Mouse (Mus musculus) G1E (cell line): ENCODE data around the gene Rpl18. TPM values are rescaled to one million over a fixed set of nuclear protein-coding genes. Genes with fewer than 3 reads are reported as not detected.

Experiments used
- ATAC-seq: 2 replicates; pipeline ENCODE4 v1.8.0; 2016; ENCODE audit warnings: mild to moderate bottlenecking; ENCODE audit not compliant: insufficient number of reproducible peaks, poor library complexity, low FRiP score, severe bottlenecking; ENCODE audit errors: extremely low read depth
- DNase-seq: peaks from one replicate; pipeline ENCODE4 v3.0.0; 2012; ENCODE audit warnings: low spot score
- H3K27me3 ChIP-seq: 2 replicates; pipeline ENCODE4 v1.6.1; 2012; ENCODE audit warnings: mild to moderate bottlenecking, low read length, inconsistent platforms; ENCODE audit not compliant: insufficient read depth
- H3K36me3 ChIP-seq: replicated peaks from 2 replicates; pipeline ENCODE3; 2012; ENCODE audit warnings: mild to moderate bottlenecking, inconsistent platforms
- H3K4me1 ChIP-seq: 2 replicates; pipeline ENCODE4 v1.6.1; 2012; ENCODE audit warnings: low read depth, low read length, inconsistent platforms, mixed read lengths; ENCODE audit not compliant: insufficient read depth
- H3K4me3 ChIP-seq: 2 replicates; pipeline ENCODE4 v1.5.1; 2012; ENCODE audit warnings: low read depth, mild to moderate bottlenecking, inconsistent platforms, low read length, moderate library complexity, mixed read lengths
- H3K9me3 ChIP-seq: replicated peaks from 2 replicates; pipeline ENCODE4 v1.6.1; 2012; ENCODE audit warnings: inconsistent platforms
- CTCF ChIP-seq: IDR thresholded peaks from 2 replicates; pipeline ENCODE4 v1.5.1; 2012; ENCODE audit warnings: low read depth, low read length, inconsistent platforms, mixed read lengths
- GATA1 ChIP-seq: IDR thresholded peaks from 2 replicates; pipeline ENCODE4 v1.6.1; 2012; ENCODE audit warnings: borderline replicate concordance, low read length, inconsistent platforms, mixed read lengths
- GATA2 ChIP-seq: IDR thresholded peaks from 2 replicates; pipeline ENCODE4 v1.6.1; 2012; ENCODE audit warnings: low read depth, low read length, inconsistent platforms, borderline replicate concordance
- POLR2AphosphoS5 ChIP-seq: IDR thresholded peaks from 2 replicates; pipeline ENCODE4 v1.6.1; 2012; ENCODE audit warnings: low read depth, low read length, inconsistent platforms; ENCODE audit not compliant: insufficient replicate concordance
- TAL1 ChIP-seq: conservative IDR thresholded peaks from 2 replicates; pipeline ENCODE4 v1.6.1; 2012; ENCODE audit warnings: low read depth, low read length, inconsistent platforms, mixed read lengths
- polyA plus RNA-seq: library from polyadenylated mRNA; stranded (reverse); fragments of >175 nt; gene quantifications from 2 replicates; pipeline ENCODE4 v1.2.3, GENCODE M21; 2012
- total RNA-seq, 2 experiments: library from RNA; stranded (forward) in 1 of 2; stranded (reverse) in 1 of 2; fragments of 200-1000 nt in 1 of 2; fragments of >200 nt in 1 of 2; fragmentation: Nextera tagmentation in 1 of 2; gene quantifications; 2 replicates each; pipeline ENCODE4 v1.2.3; 2014 to 2017

The Rpl18 gene
- total RNA-seq (2014; fragmentation: Nextera tagmentation) (3,054 and 3,291 TPM in 2 replicates), total RNA-seq (2017) (1,837 and 1,972 TPM in 2 replicates), polyA plus RNA-seq (14,383 and 17,578 TPM in 2 replicates)

DNA sequence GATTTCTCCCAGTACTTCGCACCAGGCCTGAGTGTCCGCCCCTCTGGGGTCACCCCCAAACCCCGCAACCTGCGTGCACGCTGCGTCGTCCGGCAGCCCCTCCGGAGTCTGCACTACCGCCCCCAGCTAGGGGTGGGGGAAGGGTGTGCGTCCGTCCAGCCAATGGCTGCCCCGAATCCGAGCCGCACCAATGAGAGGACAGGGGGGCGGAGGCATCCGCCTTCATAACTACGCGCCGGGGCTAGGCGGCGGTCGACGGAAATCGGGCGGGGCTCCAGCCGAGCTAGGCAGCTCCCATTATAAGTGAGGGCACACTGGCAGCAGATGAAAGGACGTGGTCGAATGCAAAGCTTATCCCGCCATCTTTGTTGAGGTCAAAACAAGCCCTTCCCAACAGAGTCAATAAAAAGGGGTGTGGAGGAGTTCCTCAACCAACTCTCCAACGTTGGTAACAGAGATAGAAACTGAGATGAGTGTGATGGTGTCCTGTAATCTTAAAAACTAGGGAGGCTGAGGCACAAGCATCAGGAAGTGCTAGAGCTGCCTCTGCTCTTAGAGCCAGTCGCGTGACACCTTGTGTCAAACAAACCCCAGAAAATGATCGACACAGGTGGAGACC lies at the start of gene Rpl18:
Gene Rpl18, plus strand, starts transcription at position 368 of the 619 bp plus-strand sequence.
- no peaks in the 10 kb centered on the region for H3K9me3 ChIP-seq
- no peak for TF ChIP-seq GATA2
- TF ChIP-seq TAL1 = no peak
- TF ChIP-seq POLR2AphosphoS5 = no peak
- no peak for TF ChIP-seq GATA1
- TF ChIP-seq CTCF = no peak
- peaks cover 62% of the 10 kb centered on the region for H3K4me1 ChIP-seq
- peak within 1 kb of the TSS; percentile 77 for H3K4me3 ChIP-seq
- DNase-seq = peak; percentile 98
- peak; percentile 79 for ATAC-seq
- H3K36me3 ChIP-seq = peaks cover 76% of the 10 kb centered on the region
- no peaks in the 10 kb centered on the region for H3K27me3 ChIP-seq

DNA sequence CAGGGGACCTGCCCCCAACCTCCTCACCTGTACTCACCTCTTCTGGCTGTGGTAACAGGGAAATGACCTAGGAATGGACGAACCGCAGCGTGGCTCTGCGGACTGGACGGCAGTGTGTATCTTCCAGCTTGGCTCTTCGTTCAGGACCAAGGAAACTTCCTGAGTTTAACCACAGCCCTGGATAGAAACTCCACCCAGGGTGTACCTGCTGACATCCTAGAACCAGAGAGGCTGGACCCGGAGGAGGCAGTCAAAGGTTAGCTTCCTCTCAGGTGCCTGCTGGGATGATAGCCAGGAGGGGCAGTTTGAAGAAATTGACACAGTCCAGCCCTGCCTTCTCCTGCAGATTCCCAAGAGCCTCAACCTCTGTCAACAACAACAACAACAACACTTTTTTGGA lies 49.1 kb upstream of the Rpl18 start, which contains the start of gene Fut2:
Gene Fut2, minus strand, starts transcription at position 234 of the 400 bp plus-strand sequence.
- H3K4me1 ChIP-seq = no peaks in the 10 kb centered on the region
- H3K4me3 ChIP-seq = no peak within 1 kb of the TSS
- peaks cover 34% of the 10 kb centered on the region for H3K27me3 ChIP-seq
- ATAC-seq = no peak
- H3K9me3 ChIP-seq = 0 out of 2 replicates have a peak, but pooled peaks cover 3% of the 10 kb centered on the region
- DNase-seq = no peak
- no peaks in the 10 kb centered on the region for H3K36me3 ChIP-seq
- TF ChIP-seq TAL1 (no peak), GATA1 (no peak), POLR2AphosphoS5 (no peak), GATA2 (no peak), CTCF (no peak)

DNA sequence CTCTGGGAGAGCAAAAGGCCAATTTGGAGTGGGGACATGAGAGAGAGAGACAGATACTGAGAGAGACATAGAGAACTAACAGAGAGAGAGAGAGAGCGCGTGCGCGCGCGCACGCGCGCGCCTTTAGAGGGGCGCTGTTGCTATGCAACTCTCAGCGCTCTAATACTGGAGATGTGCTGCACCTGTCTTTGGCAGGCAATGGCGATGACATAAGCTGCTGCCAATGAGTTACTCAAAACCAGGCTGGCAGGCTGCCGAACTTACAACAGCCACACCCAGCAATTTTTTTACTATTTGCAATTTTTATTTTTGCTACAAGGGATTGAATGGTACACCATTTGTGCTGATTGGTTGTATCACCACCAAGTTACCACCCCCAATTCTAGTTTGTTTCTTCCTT lies 47.5 kb upstream of the Rpl18 start:
- Histone ChIP-seq H3K4me3 (no peak overlapping the region), H3K4me1 (no peaks in the 10 kb centered on the region), H3K9me3 (0 out of 2 replicates have a peak, but pooled peaks cover 3% of the 10 kb centered on the region), H3K27me3 (peaks cover 43% of the 10 kb centered on the region), H3K36me3 (no peaks in the 10 kb centered on the region)
- no peak for TF ChIP-seq TAL1
- TF ChIP-seq GATA1 = no peak
- TF ChIP-seq POLR2AphosphoS5 = no peak
- no peak for TF ChIP-seq GATA2
- TF ChIP-seq CTCF = no peak
- ATAC-seq = no peak
- no peak for DNase-seq

DNA sequence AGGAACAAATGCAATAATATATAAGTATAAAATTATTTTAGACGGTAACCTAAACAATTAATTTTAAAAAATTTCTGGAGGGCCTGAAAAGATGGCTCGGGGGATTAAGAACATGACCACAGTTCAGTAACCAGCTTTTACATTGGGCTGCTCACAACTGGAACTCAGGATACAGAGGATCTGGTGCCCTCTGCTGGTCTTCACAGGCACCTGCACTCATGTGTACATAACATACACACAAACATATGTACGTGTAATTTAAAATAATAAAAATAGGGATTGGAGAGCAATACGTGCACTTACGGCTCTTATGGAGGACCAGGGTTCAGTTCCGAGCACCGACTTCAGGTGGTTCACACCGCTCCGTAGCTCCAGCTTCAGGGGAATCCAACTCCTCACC lies 46.3 kb upstream of the Rpl18 start:
- peaks cover 45% of the 10 kb centered on the region for H3K27me3 ChIP-seq
- ATAC-seq = no peak
- no peaks in the 10 kb centered on the region for H3K36me3 ChIP-seq
- no peak for TF ChIP-seq CTCF
- TF ChIP-seq GATA2 = no peak
- TF ChIP-seq POLR2AphosphoS5 = no peak
- TF ChIP-seq TAL1 = no peak
- no peak for TF ChIP-seq GATA1
- H3K4me1 ChIP-seq = no peaks in the 10 kb centered on the region
- no peak overlapping the region for H3K4me3 ChIP-seq
- DNase-seq = no peak
- H3K9me3 ChIP-seq = 0 out of 2 replicates have a peak, but pooled peaks cover 3% of the 10 kb centered on the region

DNA sequence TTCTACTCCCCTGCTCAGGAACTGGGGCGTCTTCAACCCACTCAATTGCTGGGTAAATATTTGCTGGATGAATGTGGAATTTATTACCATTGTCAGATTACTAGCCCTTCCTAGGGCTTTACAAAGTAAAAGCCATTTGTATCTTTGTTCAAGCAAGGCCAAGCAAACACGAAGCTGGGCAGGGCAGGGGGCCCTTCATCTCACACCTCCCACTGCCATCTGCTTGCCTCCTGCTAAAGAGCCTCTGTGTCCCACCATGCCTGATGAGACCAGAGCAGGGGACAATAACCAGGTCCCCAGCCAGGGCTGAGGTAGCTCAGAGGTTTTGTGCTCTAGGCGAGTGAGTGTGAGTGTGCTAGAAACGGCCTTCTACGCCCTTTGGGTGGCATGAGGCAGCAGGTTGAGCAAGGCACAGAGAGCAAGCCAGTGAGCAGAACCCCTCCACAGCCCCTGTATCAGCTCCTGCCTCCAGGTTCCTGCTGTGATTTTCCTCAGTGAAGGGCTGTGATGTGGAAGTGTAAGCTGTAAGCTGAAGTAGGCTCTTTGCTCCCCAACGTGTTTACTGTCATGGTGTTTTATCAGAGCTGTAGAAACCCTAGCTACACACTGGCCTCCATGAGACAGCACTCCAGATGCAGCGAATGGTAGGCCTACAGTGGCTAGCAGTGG lies 37.5 kb upstream of the Rpl18 start:
- DNase-seq = no peak
- Histone ChIP-seq H3K4me1 (peaks cover 36% of the 10 kb centered on the region), H3K27me3 (peaks cover 47% of the 10 kb centered on the region), H3K9me3 (no peaks in the 10 kb centered on the region), H3K4me3 (no peak overlapping the region), H3K36me3 (no peaks in the 10 kb centered on the region)
- no peak for ATAC-seq
- TF ChIP-seq TAL1 (no peak), POLR2AphosphoS5 (no peak), CTCF (no peak), GATA1 (no peak), GATA2 (no peak)

DNA sequence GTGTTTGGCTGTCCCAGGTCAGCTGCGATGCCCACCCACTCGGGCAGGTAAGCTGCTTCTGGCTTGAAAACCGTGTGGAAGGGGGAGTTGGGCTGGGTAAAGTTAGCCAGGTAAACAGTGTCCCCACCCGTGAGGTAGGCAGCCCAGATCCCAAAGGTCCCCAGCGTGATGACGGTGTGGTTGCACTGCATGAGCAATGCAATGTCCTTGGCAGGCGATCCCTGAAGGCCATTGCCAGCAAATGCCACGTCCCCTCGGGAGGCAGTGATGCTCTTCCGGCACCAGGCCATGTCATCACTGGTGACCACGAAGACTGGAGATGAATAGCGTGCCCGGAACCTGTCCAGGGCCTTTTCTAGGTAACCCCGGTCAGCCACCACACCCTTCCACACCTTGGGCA lies 36.7 kb upstream of the Rpl18 start:
- TF ChIP-seq POLR2AphosphoS5 (no peak), CTCF (no peak), TAL1 (no peak), GATA1 (no peak), GATA2 (no peak)
- H3K36me3 ChIP-seq = no peaks in the 10 kb centered on the region
- H3K4me3 ChIP-seq = no peak overlapping the region
- peaks cover 44% of the 10 kb centered on the region for H3K4me1 ChIP-seq
- H3K27me3 ChIP-seq = peaks cover 41% of the 10 kb centered on the region
- no peaks in the 10 kb centered on the region for H3K9me3 ChIP-seq
- DNase-seq = no peak
- ATAC-seq = no peak
